Mouse (Mus musculus) bone marrow macrophage, adult 2 months (primary cell): ENCODE measurements around the gene Adarb2.

ENCODE experiments used
- CTCF ChIP-seq: IDR thresholded peaks from 2 replicates; pipeline ENCODE4 v1.5.1; 2012; ENCODE audit warnings: low read depth, mild to moderate bottlenecking, low read length, moderate library complexity
- POLR2A ChIP-seq: IDR thresholded peaks from 2 replicates; pipeline ENCODE4 v1.6.1; 2012; ENCODE audit warnings: mild to moderate bottlenecking, low read depth, low read length, borderline replicate concordance

GRCm38 (mm10) chr13:8563161-8563560 lies 360.5 kb downstream of the Adarb2 start:
- TF ChIP-seq CTCF = no peak
- TF ChIP-seq POLR2A = no peak
